Mouse (Mus musculus) right cerebral cortex, postnatal 4 days (tissue): ENCODE data around the gene Supt3.

Experiments used
- DNase-seq: peaks from one replicate; pipeline ENCODE4 v3.0.0-alpha.2; 2022

Supt3 gene

GRCm38 (mm10) chr17:44783143-44783542, 6.2 kb downstream of the Supt3 start:
- DNase-seq = no peak

- DNase-seq = no peak
Observed at GRCm38 (mm10) chr17:44788982-44789747, 12.2 kb downstream of the Supt3 start.

GRCm38 (mm10) chr17:44792218-44792917, 15.4 kb downstream of the Supt3 start:
- DNase-seq = no peak

DNA sequence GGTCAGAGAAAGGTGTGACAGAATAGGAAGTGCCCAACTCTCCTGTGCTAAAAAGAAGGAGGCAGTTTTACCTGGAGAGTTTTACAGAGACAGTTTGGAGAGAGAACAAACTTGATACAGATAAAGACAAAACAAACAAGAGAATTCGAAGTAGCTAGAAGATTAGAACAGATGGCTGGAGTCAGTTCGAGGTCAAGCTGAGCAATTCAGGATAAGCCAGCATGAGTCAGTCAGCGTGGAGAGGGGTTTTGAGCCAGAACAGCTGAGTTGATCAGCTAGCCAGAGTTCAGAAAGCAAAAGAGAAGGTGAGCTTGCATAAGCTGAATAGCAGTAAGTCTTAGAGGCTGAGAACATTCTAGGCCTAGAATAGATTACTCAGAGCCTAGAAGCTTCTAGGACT, 20.4 kb downstream of the Supt3 start:
- DNase-seq = no peak

DNA sequence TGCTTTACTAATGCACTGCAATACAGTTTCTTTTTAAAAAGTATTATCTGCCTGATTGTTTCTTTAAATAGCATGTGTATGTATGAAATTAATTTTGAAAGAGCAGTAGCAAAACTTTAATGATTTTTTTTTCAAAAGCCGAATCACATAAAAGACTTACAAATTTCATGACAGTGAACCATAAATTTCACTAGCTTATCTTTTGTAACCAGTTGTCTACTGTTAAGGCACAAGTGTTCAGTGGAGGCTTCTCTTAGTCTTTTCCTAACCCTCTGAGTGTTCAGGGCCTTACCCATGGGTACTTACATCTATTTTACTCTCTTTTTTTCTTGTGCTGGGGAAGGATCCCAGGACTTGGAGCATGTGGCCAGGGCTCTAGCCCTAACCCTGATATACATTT, 30.1 kb downstream of the Supt3 start:
- no peak for DNase-seq

DNA sequence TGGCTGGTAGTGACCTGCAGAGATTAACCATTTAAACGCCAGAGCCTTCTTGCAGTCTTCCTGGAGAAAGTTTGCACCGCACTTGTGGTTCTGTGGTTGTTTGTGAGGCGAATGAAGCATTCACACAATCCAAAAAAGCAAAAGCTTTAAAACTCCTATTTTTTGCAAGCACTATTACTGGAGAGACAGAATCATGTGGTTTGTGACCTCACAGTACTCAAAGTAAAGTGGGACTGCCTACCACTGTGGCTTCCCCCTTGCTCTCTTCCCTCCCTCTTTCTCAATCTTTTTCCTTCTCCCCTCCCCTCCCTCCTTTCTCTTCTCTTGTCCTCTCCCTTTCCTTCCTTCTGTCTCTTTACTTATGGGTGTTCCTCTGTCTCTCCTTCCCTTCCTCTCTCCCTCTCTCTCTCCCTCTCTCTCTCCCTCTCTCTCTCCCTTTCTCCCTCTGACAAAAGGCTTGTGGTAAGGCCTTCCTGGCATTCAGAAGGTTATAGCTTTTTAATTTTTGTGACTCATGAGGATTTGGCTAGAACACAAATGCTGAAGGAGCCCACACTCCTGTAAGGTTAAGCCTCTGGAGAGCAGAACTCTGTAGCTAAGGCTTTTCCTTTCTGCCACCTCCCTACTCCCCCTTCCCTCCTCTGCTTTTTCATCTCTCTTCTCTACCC, 37.7 kb downstream of the Supt3 start, which contains the start of gene Runx2:
Gene Runx2 (minus strand): TSS at position 290 of the 668 bp plus-strand sequence.
- no peak for DNase-seq

DNA sequence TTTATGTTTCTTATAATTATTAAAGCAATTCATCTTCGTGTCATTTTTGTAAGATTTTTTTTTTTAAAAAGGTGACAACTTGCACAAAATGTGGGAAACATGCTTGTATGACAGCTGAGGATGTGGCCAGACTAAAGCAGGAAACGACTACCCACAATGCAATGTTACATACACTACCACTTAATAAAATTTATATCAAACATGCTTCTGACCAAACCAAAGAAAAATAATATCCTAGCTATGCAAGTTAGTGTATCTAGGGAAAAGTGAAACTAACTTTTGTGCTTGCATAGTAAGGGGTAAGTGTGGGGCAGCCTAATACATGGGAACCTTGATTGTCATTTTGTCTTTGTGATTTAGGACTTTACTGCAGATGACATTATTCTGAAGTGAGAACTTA, 41.9 kb downstream of the Supt3 start:
- DNase-seq = no peak

DNA sequence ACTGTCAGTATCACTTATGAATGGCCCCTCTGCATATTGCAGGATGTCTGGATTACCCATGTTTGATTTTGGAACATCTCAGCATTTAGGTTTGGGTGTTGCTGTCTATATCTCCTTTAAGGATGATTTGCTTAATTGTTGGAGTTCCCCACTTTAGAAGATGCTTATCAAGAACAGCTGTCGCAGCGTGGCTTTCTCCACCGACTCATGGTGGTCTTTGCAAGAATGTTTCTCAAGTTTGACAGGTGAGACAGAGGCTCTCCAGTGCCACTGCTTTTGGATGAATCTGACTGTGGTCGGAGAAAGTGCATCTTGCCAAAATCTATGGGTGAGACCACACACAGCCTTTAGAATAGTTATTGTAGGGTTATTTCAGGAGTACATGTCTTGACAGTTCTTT, 42.9 kb downstream of the Supt3 start:
- no peak for DNase-seq

DNA sequence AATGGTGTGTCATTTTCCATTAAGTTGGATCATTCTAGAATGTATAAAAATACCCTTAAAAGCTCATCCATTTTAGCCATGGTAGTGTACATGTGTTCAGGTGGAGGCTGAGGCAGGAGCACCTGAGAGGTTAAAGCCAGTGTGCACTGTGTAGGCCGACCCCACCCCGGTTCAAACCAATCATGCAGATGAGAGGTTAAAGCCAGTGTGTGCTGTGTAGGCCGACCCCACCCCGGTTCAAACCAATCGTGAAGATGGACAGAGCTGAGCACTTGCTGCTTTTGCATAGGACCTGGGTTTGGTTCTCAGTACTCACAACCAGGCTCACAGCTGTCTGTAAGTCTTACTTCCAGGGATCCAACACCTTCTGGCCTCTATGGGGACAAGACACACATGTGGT, 45.0 kb downstream of the Supt3 start:
- DNase-seq = no peak

DNA sequence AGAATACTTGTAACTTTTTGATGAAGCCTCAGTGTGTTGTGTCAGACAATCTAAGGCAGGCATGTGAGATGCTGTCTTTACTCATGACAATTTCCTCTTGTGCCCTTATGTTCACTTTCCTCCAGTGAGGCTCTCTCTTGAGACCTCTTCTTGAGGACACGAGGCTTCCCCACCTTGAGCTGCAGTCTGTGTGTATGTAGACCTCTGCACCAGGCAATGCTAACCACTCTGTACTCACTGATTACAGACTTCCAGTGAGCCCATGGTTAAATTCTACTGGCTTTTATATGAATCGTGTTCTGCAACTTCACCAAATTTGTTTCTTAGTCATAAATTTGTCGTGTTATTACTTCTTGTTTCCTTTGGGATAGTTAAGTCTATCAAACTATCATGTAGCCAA, 50.2 kb downstream of the Supt3 start:
- DNase-seq = no peak

GRCm38 (mm10) chr17:44827964-44828363, 51.0 kb downstream of the Supt3 start:
- DNase-seq = no peak

DNA sequence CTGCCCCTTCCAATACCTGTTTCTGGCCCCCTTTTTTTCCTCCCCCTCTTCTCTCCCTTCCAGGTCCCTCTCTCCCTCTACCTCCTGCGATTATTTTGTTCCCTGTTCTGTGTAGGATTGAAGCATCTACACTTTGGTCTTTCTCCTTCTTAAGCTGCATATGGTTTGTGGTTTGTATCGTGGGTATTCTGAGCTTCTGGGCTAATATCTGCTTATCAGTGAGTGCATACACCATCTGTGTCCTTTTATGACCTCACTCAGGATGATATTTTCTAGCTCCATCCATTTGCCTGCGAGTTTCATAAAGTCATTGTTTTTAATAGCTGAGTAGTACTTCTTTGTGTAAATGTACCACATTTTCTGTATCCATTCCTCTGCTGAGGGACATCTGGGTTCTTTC, 52.6 kb downstream of the Supt3 start:
- no peak for DNase-seq

- no peak for DNase-seq
Observed at GRCm38 (mm10) chr17:44831201-44831600, 54.2 kb downstream of the Supt3 start.

DNA sequence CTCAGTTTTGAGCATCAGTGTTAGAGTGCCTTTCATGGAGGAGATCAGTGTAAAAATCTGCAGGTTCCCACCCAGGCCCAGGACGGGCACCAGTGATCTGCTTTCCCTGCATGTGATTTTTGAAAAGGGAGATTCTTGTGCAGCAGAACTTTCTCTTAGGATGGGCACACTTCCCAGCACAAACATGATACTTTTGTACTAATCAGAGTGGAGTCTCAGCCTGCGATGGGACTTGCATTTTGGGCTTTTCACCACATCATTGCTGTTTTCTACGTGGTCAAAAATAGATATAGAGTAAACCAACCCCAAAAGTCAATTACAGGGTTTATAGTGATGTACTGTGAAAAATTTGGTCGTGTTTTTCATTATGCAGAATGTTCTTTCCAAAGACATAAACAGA, 65.2 kb downstream of the Supt3 start:
- no peak for DNase-seq

GRCm38 (mm10) chr17:44863165-44863564, 86.2 kb downstream of the Supt3 start:
- no peak for DNase-seq

DNA sequence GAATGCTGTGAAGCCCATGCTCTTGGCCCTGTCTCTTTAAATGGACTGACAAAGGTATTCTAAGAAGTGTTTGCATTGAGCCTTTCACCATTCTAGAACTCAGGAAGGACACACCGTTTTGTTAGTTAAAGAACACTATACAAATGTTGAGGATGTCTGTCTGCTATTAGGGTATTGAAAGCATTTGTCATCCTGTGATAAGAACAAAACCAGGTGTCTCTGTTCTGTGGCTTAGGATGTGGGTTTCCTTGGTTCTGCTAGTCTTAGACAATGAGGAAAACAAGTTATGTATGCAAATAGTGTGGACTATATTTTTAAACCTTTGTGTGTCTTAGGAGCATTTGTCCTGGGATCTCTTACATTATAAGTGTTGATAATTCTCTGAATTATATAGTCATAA, 116.6 kb downstream of the Supt3 start:
- no peak for DNase-seq

DNA sequence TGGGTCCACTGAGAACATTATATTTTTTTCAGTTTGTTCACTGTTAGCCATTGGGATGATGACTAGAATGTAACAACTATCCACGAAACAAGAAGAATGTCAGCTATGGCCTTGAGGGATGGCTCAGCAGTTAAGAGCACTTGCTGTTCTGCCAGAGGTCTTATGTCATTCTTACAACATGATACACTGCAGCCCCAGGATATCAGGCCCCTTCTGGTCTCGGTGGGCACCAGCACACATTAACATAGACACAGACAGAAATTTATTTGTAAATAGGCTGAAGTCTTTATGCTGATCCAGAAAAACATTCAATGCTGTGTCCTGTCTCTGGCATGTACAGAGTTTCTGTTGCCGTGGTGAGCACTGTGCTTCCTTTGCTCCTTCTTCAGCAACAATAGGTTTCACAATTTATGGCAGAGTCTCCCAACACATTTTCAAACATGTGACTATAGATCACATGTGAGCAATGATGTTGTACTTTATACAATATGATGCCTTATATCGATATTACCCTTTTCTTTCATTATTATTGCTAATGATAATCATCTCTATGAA, 166.7 kb downstream of the Supt3 start:
- no peak for DNase-seq

GRCm38 (mm10) chr17:44945333-44945732, 168.4 kb downstream of the Supt3 start:
- no peak for DNase-seq

GRCm38 (mm10) chr17:44948321-44948720, 171.4 kb downstream of the Supt3 start:
- DNase-seq = no peak

DNA sequence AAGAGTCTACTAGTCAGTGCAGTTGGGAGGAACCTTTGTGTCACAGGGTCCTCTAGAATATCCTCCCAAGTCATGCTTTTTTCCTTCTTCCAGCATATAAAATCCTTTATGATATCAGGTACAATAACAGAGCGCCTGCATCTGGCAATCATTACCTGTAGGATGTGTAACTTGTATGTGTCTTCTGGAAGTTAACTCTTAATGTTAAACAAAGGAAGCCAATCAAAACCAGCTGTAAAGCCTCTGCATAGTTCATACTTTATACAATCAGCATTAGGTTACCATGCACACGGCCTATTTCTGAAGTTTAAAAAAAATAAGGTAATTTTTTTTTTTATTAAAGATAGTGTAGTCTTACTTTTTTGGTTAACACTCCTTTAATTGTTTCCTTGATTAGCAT, 179.7 kb downstream of the Supt3 start:
- no peak for DNase-seq

DNA sequence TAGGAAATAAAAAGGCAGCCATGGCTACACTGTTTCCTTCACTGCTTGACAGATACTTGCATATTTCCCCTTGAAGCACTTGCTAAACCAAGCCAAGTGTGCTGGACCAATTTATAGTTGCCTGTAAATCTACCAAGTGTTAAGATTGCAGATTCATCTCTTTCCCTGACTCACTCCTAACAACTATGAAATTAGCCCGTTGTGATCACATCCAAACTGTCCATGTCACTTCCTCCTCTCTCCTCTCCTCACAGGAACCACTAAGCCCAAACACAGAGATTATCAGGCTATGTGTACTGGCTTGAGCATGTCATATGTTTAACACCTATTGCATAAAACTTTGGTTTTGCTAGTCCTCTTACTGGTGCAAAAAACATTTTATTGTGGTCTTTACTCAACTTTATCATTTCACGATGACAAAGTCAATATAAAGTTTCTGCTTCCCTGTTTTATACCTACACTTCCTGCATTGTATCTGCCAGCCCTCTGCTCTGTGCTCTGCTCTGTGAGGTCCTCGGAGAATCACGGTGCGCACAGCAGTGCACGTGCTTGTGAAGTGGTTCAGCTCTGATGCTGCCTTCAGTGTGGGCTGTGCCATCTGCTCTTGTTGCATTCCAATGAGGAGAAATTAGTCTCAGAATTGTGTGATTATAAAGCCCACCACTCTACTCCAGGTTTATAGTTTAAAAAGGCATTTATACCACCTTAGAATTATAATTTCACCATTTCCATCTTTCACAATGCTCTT, 186.3 kb downstream of the Supt3 start:
- DNase-seq = no peak

GRCm38 (mm10) chr17:44967186-44967585, 190.2 kb downstream of the Supt3 start:
- no peak for DNase-seq

DNA sequence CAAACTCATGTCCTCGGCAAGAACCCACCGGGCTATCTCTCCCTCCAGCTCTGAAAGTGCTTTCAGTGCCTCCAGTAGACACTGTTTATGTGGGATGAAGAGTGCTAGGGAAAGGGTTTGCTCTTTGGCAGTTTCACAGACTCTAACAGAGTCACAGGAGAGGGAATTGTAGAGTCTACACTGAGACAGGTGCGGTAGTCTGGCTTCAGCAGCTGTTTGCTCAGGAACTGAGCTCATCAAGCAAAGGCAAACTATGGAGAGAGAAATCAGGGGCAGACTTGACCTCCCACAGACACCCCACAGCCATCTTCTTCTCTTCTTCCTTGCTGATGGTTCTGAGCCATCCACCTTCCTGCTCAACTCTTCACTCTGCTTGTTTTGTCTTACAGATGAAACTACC, 193.3 kb downstream of the Supt3 start:
- DNase-seq = no peak
